Mouse (Mus musculus): ENCODE results near the gene Rassf6. TPM values are rescaled to one million over a fixed set of nuclear protein-coding genes. Genes with fewer than 3 reads are reported as not detected.
"Not testable (repeated sequence)": the region's sequence is repeated elsewhere in the genome, so short reads cannot be mapped to it uniquely, and the experiment has no call there.

The Rassf6 gene
- total RNA-seq, 2 experiments from 2014 or later, result not detected

DNA sequence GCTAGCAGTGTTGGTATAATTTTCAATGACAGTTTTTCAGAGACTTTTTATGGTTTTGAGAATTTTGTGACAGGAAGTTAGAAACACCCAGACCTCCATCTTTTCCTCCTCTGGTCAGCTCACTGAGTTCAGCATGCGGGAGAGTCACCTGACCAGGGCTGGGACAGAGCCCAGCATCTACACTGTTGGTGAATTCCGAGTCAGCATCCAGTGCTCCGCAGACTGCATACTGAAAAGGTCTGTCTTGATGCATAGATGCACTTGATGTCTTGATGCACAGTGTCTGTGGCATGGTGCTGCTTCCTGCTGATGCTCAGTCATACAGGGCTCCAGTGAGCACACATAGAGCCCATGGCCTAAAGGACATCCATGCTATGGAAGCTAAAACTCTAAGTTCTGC, 12.4 kb downstream of the Rassf6 start:
- intact Hi-C loops (cut with DNase I), result no loop called here
- DNase-seq, result no peak

DNA sequence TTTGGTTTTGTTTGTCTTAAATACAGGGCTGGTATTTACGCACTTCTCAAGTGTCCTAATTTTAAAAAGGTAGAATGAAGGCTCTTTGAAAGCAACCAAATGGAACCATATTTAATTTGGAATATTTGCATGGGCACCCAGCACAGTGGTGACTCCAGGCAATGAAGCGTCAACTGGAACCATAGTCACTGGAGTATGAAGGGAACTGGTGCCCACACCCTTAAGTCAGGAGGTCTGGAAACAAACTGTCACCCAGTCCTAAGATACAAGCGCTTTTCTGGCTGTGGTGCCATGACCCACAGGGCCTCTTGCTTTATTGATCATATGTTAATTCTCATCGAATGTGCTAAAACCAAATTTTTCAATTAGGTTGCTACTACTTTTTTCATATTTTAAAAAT, 13.0 kb downstream of the Rassf6 start:
- DNase-seq, result no peak
- intact Hi-C loops (cut with DNase I), result no loop called here

DNA sequence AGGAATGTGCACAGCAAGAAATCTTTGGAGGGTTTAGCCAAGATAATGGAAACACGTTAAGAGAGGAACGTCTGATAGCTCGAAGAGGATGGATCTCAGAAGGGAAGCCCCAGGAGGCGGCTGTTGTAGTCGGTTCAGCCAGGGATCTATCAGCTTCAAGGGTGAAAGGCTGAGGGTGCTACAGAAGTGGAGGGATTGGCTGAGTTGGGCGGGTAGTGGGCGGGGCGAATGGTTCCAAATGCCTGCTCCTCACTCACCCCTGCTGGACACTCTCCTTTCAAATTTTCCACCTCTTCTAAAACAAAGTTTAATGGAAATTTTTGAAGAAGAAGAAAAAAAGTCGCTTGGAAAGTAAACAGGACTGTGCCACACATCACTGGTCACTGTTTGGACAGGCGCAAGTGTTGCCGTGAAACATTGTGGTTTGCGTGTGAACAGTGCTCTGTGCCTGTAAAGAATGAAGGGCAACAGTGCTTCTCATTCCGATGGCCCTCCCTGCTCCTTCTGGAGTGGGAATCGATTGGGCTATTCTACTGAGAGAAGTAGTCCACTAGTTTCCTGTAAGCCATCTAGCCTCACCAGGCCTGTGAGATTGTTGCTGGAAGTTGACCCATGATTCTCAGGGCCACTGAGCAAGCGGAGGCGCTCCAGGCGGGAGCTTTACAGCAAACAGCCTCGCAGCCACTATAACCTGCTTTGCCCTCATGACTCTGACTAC, 15.6 kb downstream of the Rassf6 start:
- DNase-seq, result no peak
- intact Hi-C loops (cut with DNase I), result no loop called here

DNA sequence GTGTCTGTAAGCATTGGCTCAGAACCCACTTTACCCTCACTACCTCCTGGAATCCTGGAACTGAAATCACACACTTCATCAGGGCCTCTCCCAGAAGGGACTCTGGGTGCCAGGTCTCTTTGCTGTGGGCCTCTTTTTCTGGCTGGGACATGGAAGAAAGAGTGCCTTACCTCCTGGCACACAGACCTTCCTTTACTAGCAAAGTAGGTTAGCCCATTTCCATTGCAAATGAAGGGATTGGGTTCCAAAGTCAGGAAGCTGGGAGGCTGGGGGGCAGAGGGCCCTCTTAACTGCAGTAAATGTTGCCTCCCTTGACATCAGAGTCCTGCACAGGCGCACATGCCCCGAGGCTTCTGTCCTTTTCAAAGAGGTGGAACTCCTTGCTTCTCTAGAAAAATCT, 17.2 kb downstream of the Rassf6 start:
- DNase-seq, result no peak
- intact Hi-C loops (cut with DNase I), result no loop called here

DNA sequence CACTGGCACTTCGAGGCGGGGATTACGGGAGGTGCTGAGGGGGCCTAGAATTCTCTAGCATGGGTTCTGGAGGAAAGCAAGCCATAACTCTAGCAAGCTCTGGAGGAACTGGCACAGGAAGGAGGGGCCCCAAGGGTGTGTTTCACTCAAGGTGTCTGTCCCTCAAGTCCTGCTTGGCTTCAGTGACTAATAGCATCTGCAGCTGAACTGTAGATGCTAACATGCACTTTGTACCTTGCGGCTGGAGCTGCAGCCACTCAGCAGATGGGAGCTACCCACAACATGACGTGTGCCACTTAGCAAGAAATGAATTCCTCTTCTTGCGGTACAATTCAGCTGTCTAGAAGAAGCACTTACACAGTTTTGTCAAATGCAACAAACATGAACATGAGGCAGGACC, 18.7 kb downstream of the Rassf6 start:
- intact Hi-C loops (cut with DNase I), result no loop called here
- no peak for DNase-seq

DNA sequence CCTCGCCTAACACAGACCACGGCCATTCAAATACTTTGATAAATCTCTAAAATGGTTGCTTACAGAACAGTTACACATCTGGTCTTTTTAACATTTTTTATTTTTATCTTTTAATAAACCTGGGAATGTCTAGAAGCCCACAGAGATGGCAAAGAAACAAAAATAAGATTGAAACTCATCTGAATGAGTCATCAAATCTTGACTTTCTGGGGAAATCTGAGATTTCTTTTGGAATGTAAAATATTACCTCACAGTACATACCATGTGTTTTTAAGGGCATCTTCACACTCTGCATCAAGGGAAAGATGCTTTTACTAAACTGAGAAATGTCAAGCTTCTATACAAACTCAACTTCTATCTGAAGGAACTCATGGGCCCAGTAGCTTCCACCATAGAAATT, 19.1 kb downstream of the Rassf6 start:
- intact Hi-C loops (cut with DNase I), result no loop called here

GRCm38 (mm10) chr5:90617859-90618258, 22.6 kb downstream of the Rassf6 start:
- intact Hi-C loops (cut with DNase I), result no loop called here
- no peak for DNase-seq

More for the DNA sequence above, 19.1 kb downstream of the Rassf6 start:
- DNase-seq, result no peak

- intact Hi-C loops (cut with DNase I); DNase-seq: not testable (repeated sequence)
These were observed 27.7 kb downstream of the Rassf6 start for GRCm38 (mm10) chr5:90612751-90613150.

GRCm38 (mm10) chr5:90611996-90612611, 28.4 kb downstream of the Rassf6 start:
- DNase-seq, result no peak
- intact Hi-C loops (cut with DNase I), result no loop called here

GRCm38 (mm10) chr5:90611388-90611787, 29.1 kb downstream of the Rassf6 start:
- no peak for DNase-seq
- intact Hi-C loops (cut with DNase I), result no loop called here

DNA sequence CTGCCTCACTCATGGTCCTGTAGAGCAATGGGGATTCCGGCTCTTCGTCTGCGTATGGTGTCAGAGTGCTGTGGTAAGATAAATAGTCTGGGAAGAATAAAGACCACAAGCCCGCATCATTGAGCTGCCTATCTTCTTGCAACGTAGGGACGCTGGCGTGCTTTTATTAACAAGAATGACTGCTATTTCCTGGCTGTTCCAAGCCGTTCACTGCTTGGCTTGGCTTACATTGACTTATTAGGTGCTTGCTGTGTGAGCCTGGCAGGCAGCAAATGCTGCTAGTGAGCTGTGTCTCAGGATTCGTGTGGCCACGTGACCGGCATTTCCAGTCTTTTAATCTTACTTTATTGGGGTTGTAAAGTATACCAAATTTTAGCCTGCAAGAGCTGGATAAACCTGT, 31.6 kb downstream of the Rassf6 start:
- peak in 1 of 2 experiments; percentile 8 for DNase-seq

GRCm38 (mm10) chr5:90603407-90603923, 37.0 kb downstream of the Rassf6 start:
- intact Hi-C loops (cut with DNase I), result loop anchor here (5.0 kb wide), 1 partner anchor 304 kb away; no protein-coding TSS in a partner anchor
- peak; percentile 17 to 27 for DNase-seq

More for the DNA sequence above, 31.6 kb downstream of the Rassf6 start:
- intact Hi-C loops (cut with DNase I), result no loop called here

- peak; percentile 29 to 64 for DNase-seq
- intact Hi-C loops (cut with DNase I), result loop anchor here (1.0 to 5.0 kb wide), 2 partner anchors 51 to 306 kb away; no protein-coding TSS in a partner anchor
These were observed 39.0 kb downstream of the Rassf6 start for GRCm38 (mm10) chr5:90601469-90601868.

- intact Hi-C loops (cut with DNase I), result no loop called here
- no peak for DNase-seq
These were observed 44.3 kb downstream of the Rassf6 start for GRCm38 (mm10) chr5:90596155-90596554.

DNA sequence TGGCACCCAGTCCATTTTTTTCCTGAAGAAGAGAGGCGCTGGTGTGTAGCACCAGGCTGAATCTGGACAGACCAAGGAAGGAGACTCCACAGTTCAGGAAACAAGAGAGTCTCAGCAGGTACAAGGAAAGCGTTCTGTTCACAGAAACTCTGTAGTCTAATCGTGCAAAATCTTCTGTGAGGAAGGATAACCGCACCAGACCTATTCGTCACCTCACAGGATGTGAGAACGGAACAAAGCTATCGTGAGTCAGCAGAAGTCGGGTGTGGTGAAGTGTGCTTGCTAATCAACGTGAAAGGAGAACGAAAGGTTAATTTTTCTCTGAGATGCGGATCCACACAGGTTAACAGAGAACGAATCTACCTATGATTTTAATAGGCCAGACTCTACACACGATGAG, 45.5 kb downstream of the Rassf6 start:
- no peak for DNase-seq
- intact Hi-C loops (cut with DNase I), result no loop called here

DNA sequence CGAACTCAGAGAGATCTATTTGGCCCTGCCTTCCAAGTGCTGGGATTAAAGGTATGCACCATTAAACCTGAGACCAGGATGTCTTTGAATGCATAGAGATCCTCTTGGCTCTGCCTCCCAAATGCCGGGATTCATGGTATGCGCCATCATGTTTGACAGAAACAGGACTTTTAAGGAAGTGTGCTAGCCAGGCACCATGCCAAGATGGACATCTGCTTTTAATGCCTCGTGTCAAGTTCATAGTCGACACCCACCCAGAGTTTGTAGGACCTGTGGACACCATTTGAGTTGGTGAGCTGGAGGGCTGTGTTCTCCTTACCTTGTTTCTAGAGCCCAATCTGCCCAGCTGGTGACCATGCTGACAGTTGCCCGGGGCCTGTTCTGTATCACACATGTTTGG, 48.5 kb downstream of the Rassf6 start:
- intact Hi-C loops (cut with DNase I), result no loop called here
- DNase-seq, result no peak

DNA sequence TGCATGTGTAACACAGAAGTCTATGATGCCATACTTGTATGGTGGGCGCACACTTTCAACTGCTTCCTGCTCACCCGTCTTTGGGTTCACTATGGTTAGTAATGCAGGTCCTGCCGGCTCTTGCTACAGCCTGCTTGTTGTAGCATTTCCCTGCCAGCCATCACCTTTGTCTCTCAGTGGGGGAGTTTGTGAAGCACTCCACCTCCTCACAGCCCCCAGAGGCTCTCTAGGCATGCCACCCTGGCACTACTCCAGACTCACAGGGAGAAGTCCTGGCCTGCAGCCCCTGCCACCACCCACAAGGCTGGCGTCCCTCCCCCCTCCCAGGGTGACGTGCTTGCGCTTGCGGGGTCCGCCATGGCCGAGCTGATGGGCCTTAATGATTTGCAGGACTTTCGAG, 49.8 kb downstream of the Rassf6 start:
- intact Hi-C loops (cut with DNase I), result no loop called here
- no peak for DNase-seq

DNA sequence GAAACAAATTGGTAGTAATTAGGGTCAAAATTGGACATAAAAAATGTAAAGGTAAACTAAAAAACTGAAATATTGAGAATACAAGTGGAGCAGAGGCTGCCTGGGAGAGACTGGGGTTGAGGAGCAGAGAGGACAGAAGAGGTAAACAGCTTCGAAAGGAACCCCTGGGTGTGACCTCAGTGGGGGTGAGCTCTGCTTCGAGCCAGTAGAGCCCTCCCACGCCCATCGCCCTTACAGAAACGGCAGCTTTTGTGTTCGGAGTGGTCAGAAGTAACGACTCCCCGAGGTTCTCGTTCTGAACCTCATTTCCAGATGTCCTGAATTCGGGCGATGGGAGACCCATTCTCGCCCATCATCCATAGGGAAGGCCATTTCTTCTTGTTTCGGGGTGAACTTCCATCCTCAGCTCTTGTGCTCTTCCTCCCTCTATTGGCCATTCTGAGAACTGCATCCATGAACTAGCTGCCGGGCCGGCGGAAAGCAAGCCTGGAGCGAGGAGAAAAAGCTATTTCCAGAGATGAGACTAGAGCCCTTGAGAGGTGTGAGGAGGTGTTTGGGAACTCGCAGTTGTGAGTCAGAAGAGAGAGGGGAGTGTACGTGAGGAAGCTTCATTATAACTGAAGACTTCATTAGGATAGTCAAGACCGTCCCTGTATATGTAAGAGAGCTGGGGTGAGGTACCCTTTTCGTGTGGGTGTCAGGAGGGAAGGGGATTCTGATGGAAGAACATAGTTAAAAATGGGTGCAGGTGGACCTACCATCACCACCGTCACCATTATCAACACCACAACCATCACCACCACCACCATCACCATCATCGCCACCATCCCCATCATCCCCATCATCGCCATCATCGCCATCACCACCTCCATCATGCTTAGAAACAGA, 51.5 kb downstream of the Rassf6 start:
- intact Hi-C loops (cut with DNase I), result loop anchor here (5.0 kb wide), 2 partner anchors 182 to 387 kb away; no protein-coding TSS in a partner anchor

DNA sequence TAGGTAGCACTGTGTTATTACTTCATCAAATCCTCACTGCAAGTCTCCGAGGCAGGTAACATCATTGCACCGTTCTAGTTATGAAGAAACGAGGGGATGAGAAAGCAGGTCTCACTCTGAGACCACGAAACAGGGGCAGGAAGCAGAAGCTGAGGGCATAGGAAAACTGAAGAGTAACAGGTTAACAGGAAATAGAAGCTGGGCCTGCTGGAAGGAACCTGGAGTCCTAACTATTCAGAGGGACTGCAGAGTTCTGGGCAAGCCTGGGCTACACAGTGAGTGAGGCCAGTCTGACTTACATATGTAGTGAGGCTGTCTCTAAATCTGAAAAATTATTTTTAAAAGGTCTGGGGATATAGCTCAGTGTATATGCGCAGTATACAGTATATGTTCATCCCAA, 52.4 kb downstream of the Rassf6 start:
- intact Hi-C loops (cut with DNase I), result loop anchor here (5.0 kb wide), 2 partner anchors 181 to 386 kb away; no protein-coding TSS in a partner anchor
- no peak for DNase-seq

More for the DNA sequence above, 51.5 kb downstream of the Rassf6 start:
- DNase-seq, result peak; percentile 62 to 84

DNA sequence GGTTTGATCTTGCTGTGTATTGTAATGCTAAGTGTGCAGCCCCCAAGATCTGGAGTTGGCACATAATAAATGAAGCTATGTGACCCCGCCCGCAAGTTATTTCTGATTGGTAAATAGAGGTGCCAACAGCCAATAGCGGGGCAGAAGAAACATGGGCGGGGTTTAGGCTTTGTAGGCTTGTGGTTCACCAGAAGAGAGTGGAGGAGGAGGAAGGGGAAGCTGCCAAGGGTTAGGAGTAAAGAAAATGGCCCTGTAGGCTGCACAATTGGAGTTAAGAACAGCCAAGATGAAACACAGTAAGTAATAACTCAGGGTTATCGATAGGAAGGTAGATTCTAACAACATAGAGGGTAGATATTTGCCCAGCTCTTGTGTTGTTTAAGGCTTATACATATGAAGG, 53.9 kb downstream of the Rassf6 start:
- no peak for DNase-seq
- intact Hi-C loops (cut with DNase I), result loop anchor here (5.0 kb wide), 2 partner anchors 179 to 384 kb away; no protein-coding TSS in a partner anchor
